Comparison of ENCODE assay signal across 9 mouse cellular contexts in genomic region chr9:45608097-45609031, GRCm38 (mm10).
A peak's percentile ranks its signal among the peaks of the same experiment; 100 is the strongest.
DNase-seq lines count a peak whose midpoint lies in the region; ATAC-seq lines count a peak whose summit lies in the region.
"Had no signal": no experiment of that assay in that cellular context is flagged by ENCODE, and none has a peak within 500 bp of the region (broad histone marks: within the 10 kb centered on the region; RNA-seq: fewer than 3 reads in every experiment).

No protein-coding gene starts in this region.

- no peaks in the 10 kb centered on the region for H3K27me3 ChIP-seq in kidney, embryonic 16.5 days (ENCODE audit: insufficient read depth, low read length)

- H3K4me3 ChIP-seq in kidney, embryonic 16.5 days (ENCODE audit: low read length) = no peak overlapping the region

- ATAC-seq in kidney, embryonic 16.5 days (ENCODE audit: low FRiP score, low TSS enrichment) = peak; percentile 69
- no peak for ATAC-seq in monocyte, adult 5-6 weeks (replicated peaks; ENCODE audit: insufficient number of reproducible peaks, low FRiP score, low TSS enrichment, poor library complexity, severe bottlenecking)

- H3K4me2 ChIP-seq in kidney, embryonic 16.5 days (replicated peaks; ENCODE audit: low read depth, low read length) = no peak overlapping the region
- H3K4me2 ChIP-seq: liver, embryonic 11.5 days had no signal

- no peak for DNase-seq in kidney, adult 11 months
- peak; percentile 54 to 79 for DNase-seq in frontal cortex, adult 2 months (ENCODE audit: extremely low spot score in 1 of 2, low spot score in 1 of 2)
- DNase-seq in left cerebral cortex, adult 9 months (ENCODE audit: low spot score in 2 of 2) = peak; percentile 69 to 77
- DNase-seq in right cerebral cortex, postnatal 14 days = peak; percentile 64
- DNase-seq in urinary bladder, postnatal 14 days (ENCODE audit: low spot score) = no peak
- no peak for DNase-seq in urinary bladder, adult 2 months (ENCODE audit: low spot score)

- H3K9ac ChIP-seq in kidney, embryonic 16.5 days (replicated peaks; ENCODE audit: low read length) = no peak overlapping the region

- peaks cover 9% of the 10 kb centered on the region for H3K4me1 ChIP-seq in kidney, embryonic 16.5 days (ENCODE audit: insufficient read depth, low read length)

- no peaks in the 10 kb centered on the region for H3K36me3 ChIP-seq in kidney, embryonic 16.5 days (ENCODE audit: insufficient read depth, low read length)

- 18% methylated on average over 13 of the region's 13 CpGs for WGBS in kidney, embryonic 16.5 days

- H3K27ac ChIP-seq in kidney, embryonic 16.5 days (ENCODE audit: low read length) = no peak overlapping the region

- H3K9me3 ChIP-seq in kidney, embryonic 16.5 days (ENCODE audit: low read length) = no peaks in the 10 kb centered on the region

Comparison
In these comparisons a context has a peak if more than half of its experiments do, and no peak if none do; other contexts are left out.
1. DNase-seq: peak in frontal cortex, adult 2 months (2 of 2), left cerebral cortex, adult 9 months (2 of 2) and right cerebral cortex, postnatal 14 days (single experiment); none in kidney, adult 11 months (single experiment), urinary bladder, postnatal 14 days (single experiment) and urinary bladder, adult 2 months (single experiment).